In genomic region chr3:129742781-129743180, GRCm38 (mm10) we compare ENCODE assay signal across 30 mouse cellular contexts.
"Had no signal": no experiment of that assay in that cellular context is flagged by ENCODE, and none has a peak within 500 bp of the region (broad histone marks: within the 10 kb centered on the region; RNA-seq: fewer than 3 reads in every experiment).

No protein-coding gene starts in this region.

- H3K4me1 ChIP-seq: liver, embryonic 12.5 days; liver, embryonic 13.5 days; liver, embryonic 15.5 days; lung, embryonic 15.5 days; megakaryocyte, embryonic 14.5 days; midbrain, embryonic 10.5 days; midbrain, embryonic 12.5 days; midbrain, embryonic 13.5 days; midbrain, embryonic 15.5 days; neural tube, embryonic 12.5 days had no signal

- H3K9me3 ChIP-seq: limb, embryonic 12.5 days; limb, embryonic 13.5 days; limb, embryonic 15.5 days; liver, embryonic 12.5 days; liver, embryonic 13.5 days; liver, embryonic 15.5 days; lung, embryonic 15.5 days; midbrain, embryonic 10.5 days; midbrain, embryonic 12.5 days; midbrain, embryonic 13.5 days; midbrain, embryonic 15.5 days; neural tube, embryonic 12.5 days had no signal

- H3K27me3 ChIP-seq: limb, embryonic 12.5 days; limb, embryonic 13.5 days; limb, embryonic 15.5 days; liver, embryonic 12.5 days; liver, embryonic 13.5 days; liver, embryonic 15.5 days; lung, embryonic 15.5 days; midbrain, embryonic 12.5 days; midbrain, embryonic 13.5 days; midbrain, embryonic 15.5 days; neural tube, embryonic 12.5 days had no signal

- DNase-seq: left cerebral cortex, postnatal 4 days; liver; liver, embryonic 13.5 days; liver, postnatal 0 days; lung, adult 18-20 months; lung, adult 2 months; lung, embryonic 14.5 days; lung, postnatal 10 days; lung, postnatal 14 days; lung, postnatal 36 days; lung, postnatal 4 days had no signal

- H3K9ac ChIP-seq: limb, embryonic 12.5 days; limb, embryonic 13.5 days; limb, embryonic 15.5 days; liver, embryonic 12.5 days; liver, embryonic 13.5 days; liver, embryonic 14.5 days; liver, embryonic 15.5 days; liver, postnatal 0 days; lung, embryonic 14.5 days; lung, embryonic 15.5 days; midbrain, embryonic 12.5 days; midbrain, embryonic 13.5 days; midbrain, embryonic 15.5 days; neural tube, embryonic 12.5 days had no signal

- ATAC-seq: liver, embryonic 12.5 days; liver, postnatal 0 days; lung, postnatal 0 days; midbrain, embryonic 13.5 days; midbrain, embryonic 15.5 days; midbrain, embryonic 16.5 days had no signal

- H3K4me2 ChIP-seq: limb, embryonic 12.5 days; limb, embryonic 13.5 days; limb, embryonic 15.5 days; liver, embryonic 11.5 days; liver, embryonic 12.5 days; liver, embryonic 13.5 days; liver, embryonic 15.5 days; lung, embryonic 14.5 days; lung, embryonic 15.5 days; midbrain, embryonic 11.5 days; midbrain, embryonic 12.5 days; midbrain, embryonic 13.5 days; midbrain, embryonic 15.5 days; neural tube, embryonic 12.5 days had no signal

- H3K4me3 ChIP-seq: limb, embryonic 12.5 days; limb, embryonic 13.5 days; limb, embryonic 15.5 days; liver, embryonic 12.5 days; liver, embryonic 13.5 days; liver, embryonic 15.5 days; lung, embryonic 15.5 days; megakaryocyte, embryonic 14.5 days; midbrain, embryonic 10.5 days; midbrain, embryonic 12.5 days; midbrain, embryonic 13.5 days; midbrain, embryonic 15.5 days; myocyte; neural tube, embryonic 12.5 days had no signal

- H3K36me3 ChIP-seq: limb, embryonic 12.5 days; limb, embryonic 13.5 days; limb, embryonic 15.5 days; liver, embryonic 12.5 days; liver, embryonic 13.5 days; liver, embryonic 15.5 days; lung, embryonic 15.5 days; midbrain, embryonic 10.5 days; midbrain, embryonic 12.5 days; midbrain, embryonic 13.5 days; midbrain, embryonic 15.5 days; neural tube, embryonic 12.5 days had no signal

- H3K27ac ChIP-seq: limb, embryonic 12.5 days; limb, embryonic 13.5 days; limb, embryonic 15.5 days; liver, embryonic 12.5 days; liver, embryonic 13.5 days; liver, embryonic 14.5 days; liver, embryonic 15.5 days; lung, embryonic 15.5 days; macrophage; midbrain, embryonic 10.5 days; midbrain, embryonic 12.5 days; midbrain, embryonic 13.5 days; midbrain, embryonic 15.5 days; neural tube, embryonic 12.5 days had no signal
